Mouse (Mus musculus) CH12.LX (cell line): ENCODE data around the gene Ncoa4.

Experiments used
- CTCF ChIP-seq, 2 experiments: IDR thresholded peaks in 1 of 2; conservative IDR thresholded peaks in 1 of 2; 2 replicates each; pipeline ENCODE4 v1.5.1; 2011 to 2012; ENCODE audit warnings: low read depth in 2 of 2, low read length in 2 of 2, improper control_type of control experiment in 1 of 2, inconsistent platforms in 1 of 2, mild to moderate bottlenecking in 1 of 2, moderate library complexity in 1 of 2
- E2F4 ChIP-seq: IDR thresholded peaks from 2 replicates; pipeline ENCODE4 v1.6.1; 2011; ENCODE audit warnings: low read depth, low read length, improper control_type of control experiment; ENCODE audit not compliant: insufficient replicate concordance
- EP300 ChIP-seq: IDR thresholded peaks from 2 replicates; pipeline ENCODE4 v1.6.1; 2011; ENCODE audit warnings: low read length, improper control_type of control experiment
- JUND ChIP-seq: conservative IDR thresholded peaks from 2 replicates; pipeline ENCODE4 v1.6.1; 2011; ENCODE audit warnings: low read depth, low read length, improper control_type of control experiment
- MAZ ChIP-seq: IDR thresholded peaks from 2 replicates; pipeline ENCODE4 v1.6.1; 2012; ENCODE audit warnings: low read depth, mild to moderate bottlenecking, inconsistent platforms, low read length, improper control_type of control experiment, moderate library complexity
- POLR2A ChIP-seq: IDR thresholded peaks from 2 replicates; pipeline ENCODE4 v1.6.1; 2011; ENCODE audit warnings: low read depth, mild to moderate bottlenecking, improper control_type of control experiment, low read length
- POLR2AphosphoS2 ChIP-seq: IDR thresholded peaks from 2 replicates; pipeline ENCODE4 v1.6.1; 2011; ENCODE audit warnings: low read depth, low read length, improper control_type of control experiment
- SMC3 ChIP-seq: IDR thresholded peaks from 2 replicates; pipeline ENCODE4 v1.6.1; 2011; ENCODE audit warnings: low read depth, low read length, improper control_type of control experiment
- TBP ChIP-seq: conservative IDR thresholded peaks from 2 replicates; pipeline ENCODE4 v1.6.1; 2011; ENCODE audit warnings: low read depth, low read length, improper control_type of control experiment
- ZKSCAN1 ChIP-seq: IDR thresholded peaks from 2 replicates; pipeline ENCODE4 v1.6.1; 2012; ENCODE audit warnings: low read depth, inconsistent platforms, low read length, improper control_type of control experiment, borderline replicate concordance

GRCm38 (mm10) chr14:32145401-32145800 lies 14.3 kb upstream of the Ncoa4 start:
- TF ChIP-seq CTCF (conservative IDR thresholded peaks at IDR 0.05 in 1 of 2, IDR thresholded peaks at IDR 0.05 in 1 of 2; ENCODE audit: low read depth in 2 of 2, low read length in 2 of 2) (no peak), POLR2A (no peak), POLR2AphosphoS2 (no peak), ZKSCAN1 (no peak), TBP (no peak), EP300 (no peak), MAZ (no peak), JUND (no peak), SMC3 (no peak), E2F4 (no peak)
